Mouse (Mus musculus): ENCODE results near the gene Atxn1. TPM values are rescaled to one million over a fixed set of nuclear protein-coding genes. Genes with fewer than 3 reads are reported as not detected.
A peak's percentile ranks its signal among the peaks of the same experiment; 100 is the strongest.

Atxn1 gene
- polyA plus RNA-seq, 1 experiment from 2014 or later = 6.3 TPM

DNA sequence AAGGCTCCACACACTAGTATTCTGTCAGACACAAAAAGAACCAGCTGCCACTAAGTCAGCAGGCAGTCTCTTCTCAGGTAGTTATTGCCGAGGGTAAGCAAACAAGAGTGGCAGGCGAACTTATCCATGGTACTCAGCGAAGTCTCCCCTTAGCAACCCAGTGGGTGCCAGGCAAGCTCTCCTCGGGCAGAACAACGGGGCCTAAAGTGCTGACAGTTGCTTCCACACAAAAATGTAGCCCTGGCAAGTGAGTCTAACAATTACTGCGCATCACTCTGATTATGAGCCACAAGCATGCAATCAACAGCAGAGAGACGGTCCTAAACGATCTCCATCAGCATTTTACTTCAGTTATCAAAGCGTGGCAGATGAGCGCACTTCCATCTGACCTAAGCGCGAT is 224.4 kb downstream of the Atxn1 start:
- H3K4me2 ChIP-seq = no peak overlapping the region
- H3K4me1 ChIP-seq = no peaks in the 10 kb centered on the region
- no peaks in the 10 kb centered on the region for H3K36me3 ChIP-seq
- H3K27me3 ChIP-seq = no peaks in the 10 kb centered on the region
- H3K27ac ChIP-seq = no peak overlapping the region
- WGBS = 89% methylated on average over 12 of the region's 12 CpGs
- ATAC-seq (replicated peaks; ENCODE audit: low FRiP score) = no peak
- H3K4me3 ChIP-seq (replicated peaks) = no peak overlapping the region
- H3K9ac ChIP-seq = no peak overlapping the region
- no peaks in the 10 kb centered on the region for H3K9me3 ChIP-seq (replicated peaks)

DNA sequence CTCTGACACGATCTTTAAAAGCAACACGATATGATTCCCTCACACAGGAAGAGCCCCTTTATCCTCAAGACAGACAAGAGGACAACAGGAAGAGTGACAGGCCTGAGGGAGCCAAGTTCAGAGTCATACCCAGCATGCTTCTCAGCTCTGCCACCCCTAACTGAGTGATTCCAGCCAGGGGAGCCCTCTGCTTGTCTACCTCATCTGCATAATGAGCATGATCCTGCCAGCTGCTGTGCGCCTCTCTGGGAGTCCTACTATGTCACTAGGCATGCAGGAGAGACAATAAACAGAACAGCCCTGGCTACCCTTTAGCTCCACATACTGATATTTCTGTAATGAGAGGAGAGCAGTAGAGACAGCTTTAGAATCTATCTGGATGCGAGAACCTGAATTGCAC is 228.6 kb downstream of the Atxn1 start:
- ATAC-seq (replicated peaks; ENCODE audit: low FRiP score) = no peak
- no peak overlapping the region for H3K9ac ChIP-seq
- no peaks in the 10 kb centered on the region for H3K4me1 ChIP-seq
- H3K27ac ChIP-seq = no peak overlapping the region
- WGBS = 87% methylated on average over 4 of the region's 4 CpGs
- H3K9me3 ChIP-seq (replicated peaks) = no peaks in the 10 kb centered on the region
- H3K4me3 ChIP-seq (replicated peaks) = no peak overlapping the region
- no peaks in the 10 kb centered on the region for H3K27me3 ChIP-seq
- no peaks in the 10 kb centered on the region for H3K36me3 ChIP-seq
- no peak overlapping the region for H3K4me2 ChIP-seq

DNA sequence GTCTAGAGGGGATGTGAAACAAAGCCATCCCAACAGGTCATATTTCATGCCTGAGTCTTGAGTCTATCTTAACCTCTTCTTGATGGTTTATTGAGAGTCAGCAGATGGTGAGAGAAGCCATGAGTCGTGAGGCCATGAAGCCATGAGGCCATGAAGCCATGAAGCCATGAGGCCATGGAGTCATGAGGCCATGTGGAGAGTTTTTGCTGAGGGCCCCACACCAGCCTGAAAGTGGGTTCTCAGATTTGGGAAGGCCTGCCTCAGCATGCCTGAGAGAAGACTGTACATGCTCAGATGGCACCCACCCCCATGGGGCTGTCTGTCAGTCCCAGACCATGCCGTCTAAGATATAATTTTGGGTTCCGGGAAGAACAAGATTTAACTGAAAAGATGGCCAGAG is 229.0 kb downstream of the Atxn1 start:
- no peaks in the 10 kb centered on the region for H3K4me1 ChIP-seq

DNA sequence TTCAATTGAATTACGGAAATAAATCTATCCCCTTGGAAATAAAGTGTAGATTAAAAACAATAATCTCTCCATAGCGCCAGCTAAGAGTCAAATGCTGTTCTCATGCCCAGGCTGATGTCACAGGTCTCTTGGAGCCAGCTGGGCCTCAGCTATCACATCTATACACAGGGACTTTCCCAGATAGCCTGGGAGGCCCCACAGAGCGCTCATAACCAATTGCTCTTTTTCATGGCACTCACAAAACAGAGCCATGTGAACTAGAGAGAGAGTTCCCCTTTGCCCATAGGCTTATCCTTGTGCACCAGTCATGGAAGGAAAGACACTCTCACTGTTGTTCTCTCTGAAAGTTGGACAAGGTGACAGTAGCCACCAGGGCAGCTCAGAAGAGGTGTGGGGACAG is 230.3 kb downstream of the Atxn1 start:
- no peak overlapping the region for H3K27ac ChIP-seq
- no peak overlapping the region for H3K4me2 ChIP-seq
- no peaks in the 10 kb centered on the region for H3K27me3 ChIP-seq
- no peaks in the 10 kb centered on the region for H3K4me1 ChIP-seq
- 90% methylated on average over 3 of the region's 3 CpGs for WGBS
- ATAC-seq (replicated peaks; ENCODE audit: low FRiP score) = no peak
- H3K36me3 ChIP-seq = 0 out of 2 replicates have a peak, but pooled peaks cover 3% of the 10 kb centered on the region
- no peak overlapping the region for H3K9ac ChIP-seq
- H3K9me3 ChIP-seq (replicated peaks) = no peaks in the 10 kb centered on the region
- H3K4me3 ChIP-seq (replicated peaks) = no peak overlapping the region

More for the DNA sequence above, 229.0 kb downstream of the Atxn1 start:
- Histone ChIP-seq H3K9me3 (replicated peaks) (no peaks in the 10 kb centered on the region), H3K9ac (no peak overlapping the region), H3K27me3 (no peaks in the 10 kb centered on the region), H3K36me3 (no peaks in the 10 kb centered on the region), H3K27ac (no peak overlapping the region), H3K4me2 (no peak overlapping the region), H3K4me3 (replicated peaks) (no peak overlapping the region)
- no peak for ATAC-seq (replicated peaks; ENCODE audit: low FRiP score)
- WGBS = 91% methylated on average over 3 of the region's 3 CpGs

DNA sequence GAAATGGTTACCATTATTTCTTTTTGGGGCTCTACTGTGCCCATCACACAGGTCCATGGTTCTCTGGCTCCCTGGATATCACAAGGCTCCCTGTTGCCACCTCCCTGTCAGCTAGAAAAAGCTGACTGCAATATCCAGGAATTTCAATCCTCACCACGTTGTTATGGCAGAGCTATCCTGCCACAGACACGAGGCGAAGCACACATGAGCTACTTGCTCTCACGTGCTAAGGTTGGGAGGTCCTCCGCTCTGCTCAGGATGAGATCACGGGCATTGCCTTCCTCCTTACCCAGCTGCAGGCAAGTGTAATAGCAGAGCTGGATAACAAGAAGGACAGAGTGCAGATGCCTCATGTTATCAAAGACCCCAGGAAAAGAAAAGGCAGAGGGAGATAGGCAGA is 232.2 kb downstream of the Atxn1 start:
- H3K27ac ChIP-seq = no peak overlapping the region
- no peak for ATAC-seq (replicated peaks; ENCODE audit: low FRiP score)
- no peaks in the 10 kb centered on the region for H3K9me3 ChIP-seq (replicated peaks)
- no peaks in the 10 kb centered on the region for H3K27me3 ChIP-seq
- no peak overlapping the region for H3K4me2 ChIP-seq
- 69% methylated on average over 6 of the region's 6 CpGs for WGBS
- no peak overlapping the region for H3K9ac ChIP-seq
- no peak overlapping the region for H3K4me3 ChIP-seq (replicated peaks)
- H3K36me3 ChIP-seq = 0 out of 2 replicates have a peak, but pooled peaks cover 3% of the 10 kb centered on the region
- no peaks in the 10 kb centered on the region for H3K4me1 ChIP-seq

DNA sequence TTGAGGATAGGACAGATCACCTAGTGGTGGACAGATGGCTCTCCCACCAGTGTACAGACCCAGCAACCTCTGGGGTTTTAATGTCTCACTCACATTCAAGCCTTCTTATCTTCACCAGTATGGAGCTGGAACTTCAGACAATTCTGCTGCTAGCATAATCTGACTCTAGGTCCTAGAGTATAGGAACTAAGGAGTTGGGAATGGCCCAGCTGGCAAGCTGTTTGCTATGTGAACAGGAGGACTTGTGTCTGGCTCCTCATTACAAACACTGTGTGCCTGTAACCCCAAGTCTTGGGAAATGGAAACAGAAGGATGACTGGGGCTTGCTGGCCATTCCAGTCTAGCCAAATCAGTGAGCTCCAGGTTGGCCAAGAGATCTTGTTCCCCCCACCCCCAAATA is 237.9 kb downstream of the Atxn1 start:
- H3K27me3 ChIP-seq = no peaks in the 10 kb centered on the region
- H3K4me1 ChIP-seq = peaks cover 6% of the 10 kb centered on the region
- H3K4me2 ChIP-seq = no peak overlapping the region
- no peak for ATAC-seq (replicated peaks; ENCODE audit: low FRiP score)
- H3K27ac ChIP-seq = no peak overlapping the region
- no peaks in the 10 kb centered on the region for H3K9me3 ChIP-seq (replicated peaks)
- H3K9ac ChIP-seq = no peak overlapping the region
- no peak overlapping the region for H3K4me3 ChIP-seq (replicated peaks)
- H3K36me3 ChIP-seq = 0 out of 2 replicates have a peak, but pooled peaks cover 3% of the 10 kb centered on the region

DNA sequence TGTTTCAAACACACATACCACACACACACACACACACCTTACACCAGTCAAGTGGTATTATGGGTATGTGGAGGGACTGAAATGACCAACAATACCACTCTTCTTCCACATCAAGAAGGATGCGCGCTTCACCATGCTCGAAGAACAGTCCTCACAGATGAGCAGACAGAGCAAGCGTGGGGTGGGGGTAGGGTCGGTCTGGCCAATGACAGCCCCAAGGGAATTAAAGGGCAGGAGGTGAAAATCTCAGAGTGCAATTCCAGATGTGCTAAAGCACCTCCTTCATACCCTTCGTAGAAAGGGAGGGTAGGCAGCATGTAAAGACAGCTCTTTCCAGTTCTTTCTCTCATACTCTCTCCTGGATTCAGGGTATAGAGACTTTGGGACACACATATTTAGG is 238.6 kb downstream of the Atxn1 start:
- no peak overlapping the region for H3K4me3 ChIP-seq (replicated peaks)
- no peak overlapping the region for H3K27ac ChIP-seq
- no peaks in the 10 kb centered on the region for H3K27me3 ChIP-seq
- 68% methylated on average over 6 of the region's 6 CpGs for WGBS
- 0 out of 2 replicates have a peak, but pooled peaks cover 3% of the 10 kb centered on the region for H3K36me3 ChIP-seq
- peaks cover 12% of the 10 kb centered on the region for H3K4me1 ChIP-seq
- H3K9me3 ChIP-seq (replicated peaks) = no peaks in the 10 kb centered on the region
- no peak overlapping the region for H3K9ac ChIP-seq
- no peak overlapping the region for H3K4me2 ChIP-seq
- no peak for ATAC-seq (replicated peaks; ENCODE audit: low FRiP score)

DNA sequence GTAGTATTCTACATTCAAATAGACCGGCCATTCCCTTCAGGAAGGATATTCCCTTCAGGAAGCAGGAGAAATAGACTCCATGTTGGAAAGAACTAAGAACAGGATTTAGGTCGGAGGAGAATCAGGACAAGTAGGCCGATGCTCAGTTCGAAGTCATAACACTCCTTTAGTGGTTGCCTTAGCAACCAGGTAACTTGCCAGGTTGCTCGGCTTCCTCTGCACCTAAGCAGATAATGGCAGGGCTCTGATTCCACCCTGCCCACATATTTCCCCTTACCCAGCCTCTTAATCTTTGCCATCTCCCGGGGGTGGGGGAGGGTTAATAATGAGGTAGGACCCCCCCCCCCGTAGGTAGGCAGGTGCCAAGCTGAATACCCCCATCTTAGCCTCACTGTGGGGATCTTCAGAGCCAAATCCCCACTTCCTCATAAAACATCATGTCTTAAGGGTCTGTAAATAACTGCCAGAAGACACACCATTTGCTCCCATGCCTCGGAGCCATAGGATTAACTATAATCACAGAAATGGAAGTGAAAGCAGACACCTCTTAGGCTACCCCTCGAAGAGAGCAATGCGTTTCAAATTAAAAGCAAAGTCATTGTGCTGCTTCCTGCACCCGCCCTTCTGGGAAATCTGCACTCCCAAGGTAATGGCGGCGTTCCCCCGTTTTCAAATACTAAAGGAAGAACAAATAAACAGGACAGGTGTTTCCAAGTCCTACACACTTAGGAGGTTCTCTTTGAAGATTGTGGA is 240.1 kb downstream of the Atxn1 start:
- Histone ChIP-seq H3K9ac (no peak overlapping the region), H3K36me3 (no peaks in the 10 kb centered on the region), H3K4me1 (peaks cover 12% of the 10 kb centered on the region), H3K27me3 (no peaks in the 10 kb centered on the region), H3K27ac (no peak overlapping the region), H3K4me2 (no peak overlapping the region), H3K4me3 (replicated peaks) (no peak overlapping the region), H3K9me3 (replicated peaks) (no peaks in the 10 kb centered on the region)
- no peak for ATAC-seq (replicated peaks; ENCODE audit: low FRiP score)
- 77% methylated on average over 14 of the region's 14 CpGs for WGBS

DNA sequence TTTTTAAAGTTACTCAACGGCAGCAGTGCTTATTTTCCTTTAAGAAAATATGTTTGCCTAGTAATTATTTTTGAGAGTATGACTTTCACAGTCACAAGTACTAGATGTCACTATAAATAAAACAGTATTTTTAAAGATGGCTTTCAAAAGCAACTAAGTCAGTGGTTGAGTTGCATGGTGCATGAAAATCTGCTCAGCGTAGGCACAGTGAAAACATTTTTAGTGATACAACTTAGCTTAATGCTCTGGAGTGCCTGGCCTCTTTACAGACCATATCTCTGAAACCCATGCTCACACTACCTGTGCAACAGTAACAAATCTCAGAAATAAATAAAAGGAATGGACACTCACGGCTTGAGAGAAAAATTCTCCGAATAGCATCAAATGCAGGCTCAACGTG is 241.9 kb downstream of the Atxn1 start:
- no peak overlapping the region for H3K4me2 ChIP-seq
- no peak overlapping the region for H3K9ac ChIP-seq
- 82% methylated on average over 5 of the region's 5 CpGs for WGBS
- no peak overlapping the region for H3K4me3 ChIP-seq (replicated peaks)
- no peaks in the 10 kb centered on the region for H3K9me3 ChIP-seq (replicated peaks)
- H3K27me3 ChIP-seq = no peaks in the 10 kb centered on the region
- no peak overlapping the region for H3K27ac ChIP-seq
- H3K4me1 ChIP-seq = peaks cover 12% of the 10 kb centered on the region
- no peaks in the 10 kb centered on the region for H3K36me3 ChIP-seq
- no peak for ATAC-seq (replicated peaks; ENCODE audit: low FRiP score)

DNA sequence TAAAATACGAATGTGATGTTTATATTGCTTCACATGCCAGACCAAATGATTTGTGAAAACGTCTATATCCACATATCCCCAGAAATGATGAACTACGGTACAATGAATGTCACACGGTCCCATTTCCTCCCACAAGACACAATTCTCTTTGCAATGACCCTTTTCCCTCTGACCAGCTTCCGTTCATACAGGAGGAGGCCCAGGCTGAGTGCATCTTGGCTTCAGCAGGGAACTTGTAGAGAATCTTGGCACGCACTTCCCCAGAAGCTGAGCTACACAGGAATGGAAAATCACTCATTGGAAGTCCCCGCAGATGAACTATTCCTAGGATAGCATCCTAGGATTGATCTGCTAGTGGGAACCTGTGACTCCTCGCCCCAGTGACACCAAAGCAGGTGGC is 243.2 kb downstream of the Atxn1 start:
- no peak for ATAC-seq (replicated peaks; ENCODE audit: low FRiP score)
- Histone ChIP-seq H3K27ac (peak overlapping the region; percentile 47), H3K9me3 (replicated peaks) (no peaks in the 10 kb centered on the region), H3K27me3 (no peaks in the 10 kb centered on the region), H3K4me2 (no peak overlapping the region), H3K36me3 (no peaks in the 10 kb centered on the region), H3K4me3 (replicated peaks) (no peak overlapping the region), H3K9ac (no peak overlapping the region), H3K4me1 (peaks cover 12% of the 10 kb centered on the region)
- 56% methylated on average over 8 of the region's 8 CpGs for WGBS

DNA sequence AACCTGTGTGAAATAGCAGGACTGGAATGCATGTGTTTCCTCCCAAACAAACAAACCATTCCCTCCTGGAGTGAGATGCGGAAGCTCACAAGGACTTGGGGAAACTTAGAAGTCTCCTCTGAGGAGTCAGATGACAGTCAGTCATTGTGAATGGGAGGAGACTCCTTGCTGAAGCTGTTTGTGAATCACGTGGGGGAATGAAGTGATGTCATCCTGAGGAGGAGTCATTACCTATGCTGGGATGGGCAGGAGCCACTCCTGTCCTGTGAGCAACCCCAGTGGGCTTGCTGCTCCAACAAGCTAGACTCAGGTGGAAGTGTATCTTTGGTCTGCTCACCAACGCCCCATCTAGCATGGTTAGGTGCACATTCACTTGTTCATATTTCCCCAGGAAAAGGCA is 246.0 kb downstream of the Atxn1 start:
- H3K4me1 ChIP-seq = peaks cover 12% of the 10 kb centered on the region
- H3K4me3 ChIP-seq (replicated peaks) = no peak overlapping the region
- no peaks in the 10 kb centered on the region for H3K27me3 ChIP-seq
- no peaks in the 10 kb centered on the region for H3K36me3 ChIP-seq
- H3K9ac ChIP-seq = no peak overlapping the region
- no peak overlapping the region for H3K4me2 ChIP-seq
- no peak overlapping the region for H3K27ac ChIP-seq
- no peak for ATAC-seq (replicated peaks; ENCODE audit: low FRiP score)
- no peaks in the 10 kb centered on the region for H3K9me3 ChIP-seq (replicated peaks)
- WGBS = 46% methylated on average over 3 of the region's 3 CpGs

DNA sequence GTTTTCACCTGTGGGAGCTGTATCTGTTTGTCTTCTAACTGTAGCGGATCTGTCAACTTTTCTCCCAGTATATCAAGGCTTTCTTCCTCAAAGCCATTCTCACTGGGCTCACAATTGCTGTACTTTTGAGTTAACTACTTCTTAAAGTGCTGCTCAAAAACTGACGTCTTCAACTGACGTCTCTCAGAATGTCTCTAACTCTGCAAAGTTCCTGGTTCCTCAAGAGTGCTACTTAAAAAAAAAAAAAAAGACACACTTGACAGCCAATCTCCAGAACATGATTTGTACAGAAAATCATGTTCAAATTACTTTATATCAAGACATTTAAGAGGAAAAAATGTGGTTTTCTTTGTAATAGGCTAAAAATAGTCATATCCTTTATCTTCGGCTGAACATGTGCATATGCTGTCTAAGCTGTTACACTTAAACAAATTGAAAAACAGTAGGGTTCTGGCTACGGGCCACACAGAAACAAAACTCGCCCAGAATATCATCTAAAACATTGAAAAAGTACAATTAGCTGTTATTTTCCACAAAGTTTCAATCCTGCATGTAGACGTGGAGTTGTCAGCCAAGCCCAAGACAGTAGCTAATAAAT is 249.1 kb downstream of the Atxn1 start:
- no peaks in the 10 kb centered on the region for H3K27me3 ChIP-seq
- H3K4me1 ChIP-seq = no peaks in the 10 kb centered on the region
- no peak for ATAC-seq (replicated peaks; ENCODE audit: low FRiP score)
- no peak overlapping the region for H3K9ac ChIP-seq
- no peak overlapping the region for H3K4me3 ChIP-seq (replicated peaks)
- no peaks in the 10 kb centered on the region for H3K36me3 ChIP-seq
- no peaks in the 10 kb centered on the region for H3K9me3 ChIP-seq (replicated peaks)
- WGBS = 58% methylated on average over 7 of the region's 7 CpGs
- no peak overlapping the region for H3K4me2 ChIP-seq
- H3K27ac ChIP-seq = no peak overlapping the region

DNA sequence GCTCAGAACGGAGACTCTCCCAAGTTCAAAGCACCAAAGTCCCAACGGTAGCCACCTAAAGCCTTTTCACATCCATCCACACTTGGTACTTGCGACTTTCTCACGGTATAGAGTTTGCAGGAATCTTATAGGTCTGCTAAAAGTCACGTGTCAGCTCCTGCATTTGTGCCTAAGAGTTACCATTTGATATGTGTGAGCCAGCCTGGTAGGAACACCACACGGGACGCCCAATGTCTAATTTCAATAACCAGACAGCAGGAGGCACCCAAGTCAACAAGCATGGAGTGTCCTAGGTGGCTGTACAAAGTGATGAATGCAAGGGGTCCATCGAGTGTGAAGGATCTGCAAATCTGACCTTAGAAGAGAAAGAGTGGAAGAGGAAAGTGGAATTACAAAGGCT is 254.8 kb downstream of the Atxn1 start:
- Histone ChIP-seq H3K9ac (no peak overlapping the region), H3K4me2 (no peak overlapping the region), H3K27me3 (no peaks in the 10 kb centered on the region), H3K4me1 (no peaks in the 10 kb centered on the region), H3K27ac (no peak overlapping the region), H3K9me3 (replicated peaks) (no peaks in the 10 kb centered on the region), H3K36me3 (no peaks in the 10 kb centered on the region), H3K4me3 (replicated peaks) (no peak overlapping the region)
- 92% methylated on average over 8 of the region's 8 CpGs for WGBS
- no peak for ATAC-seq (replicated peaks; ENCODE audit: low FRiP score)
